Mouse (Mus musculus) retina, adult 2 months (tissue): ENCODE results near the gene Bahcc1.

ENCODE experiments used
- DNase-seq: peaks from one replicate; pipeline ENCODE4 v3.0.0-alpha.2; 2012; ENCODE audit warnings: low read depth, low spot score

The Bahcc1 gene

DNA sequence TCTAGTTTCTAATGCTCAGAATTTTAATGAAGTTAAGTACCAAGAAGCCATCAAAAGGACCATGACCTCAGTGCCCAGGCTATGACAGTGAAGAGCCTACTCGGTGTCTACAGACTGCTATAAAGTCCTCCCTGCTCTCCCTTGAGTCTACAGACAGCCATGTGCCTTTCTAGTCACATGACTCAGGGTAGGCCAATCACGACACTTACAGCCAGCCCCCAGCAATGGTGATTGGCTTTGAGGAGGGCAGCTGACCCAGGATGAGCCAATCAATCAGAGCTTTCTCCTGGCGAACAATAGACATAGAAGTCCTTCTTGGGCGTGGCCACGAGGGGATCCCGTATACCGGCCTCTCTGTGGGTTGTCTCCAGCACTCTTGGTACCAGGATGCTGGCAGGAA lies 65.0 kb downstream of the Bahcc1 start:
- DNase-seq: no peak

DNA sequence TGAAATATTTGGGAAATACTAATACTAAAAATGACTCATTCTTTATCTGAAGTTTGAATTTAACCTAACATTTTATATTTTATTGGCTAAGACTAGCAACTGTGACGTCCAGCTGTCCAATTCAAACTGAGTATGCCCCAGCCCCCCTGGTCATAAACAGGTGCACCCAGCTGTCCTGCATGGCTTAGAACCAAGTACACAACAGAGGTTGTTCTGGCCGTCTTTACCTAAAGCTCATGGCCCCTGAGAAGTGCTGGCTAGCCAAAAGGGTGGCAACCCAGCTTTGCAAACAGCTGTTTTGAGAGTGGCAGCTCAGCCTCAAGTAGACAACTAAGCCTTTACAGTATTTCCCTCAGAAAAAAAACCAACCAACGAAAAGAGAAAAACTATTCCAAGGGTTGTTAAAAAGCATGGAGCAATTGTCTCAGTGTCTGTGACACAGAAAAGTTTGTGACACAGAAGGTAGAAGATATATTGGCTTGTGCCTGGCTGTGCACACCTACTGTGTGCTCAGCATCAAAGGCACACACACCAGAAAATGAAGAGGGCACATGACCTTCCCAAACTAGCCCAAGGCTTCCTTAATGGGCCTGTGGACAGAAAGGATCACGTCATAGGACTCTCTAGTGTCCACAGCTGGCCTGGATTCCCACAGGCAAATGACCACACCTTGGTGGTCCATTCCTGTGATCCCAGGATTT lies 65.8 kb downstream of the Bahcc1 start:
- no peak for DNase-seq

DNA sequence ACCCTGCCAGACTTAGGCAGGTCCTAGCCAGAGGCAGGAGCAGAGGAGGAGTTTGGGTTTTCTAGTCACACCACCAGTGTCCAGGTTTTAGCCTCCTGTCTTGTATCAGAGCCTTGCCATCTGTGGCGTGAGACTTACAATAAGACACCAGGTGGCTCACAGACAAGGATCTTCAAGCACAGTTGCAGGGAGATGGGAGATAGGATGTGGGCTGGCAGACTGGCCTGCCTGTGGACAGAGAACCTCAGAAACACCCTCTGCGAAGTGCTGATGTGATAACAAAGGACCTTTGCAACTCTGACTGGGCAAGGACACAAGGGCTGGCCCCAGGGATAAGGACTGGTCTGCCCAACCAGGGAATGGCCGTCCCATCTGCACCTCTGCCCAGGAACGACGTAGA lies 66.7 kb downstream of the Bahcc1 start:
- no peak for DNase-seq

DNA sequence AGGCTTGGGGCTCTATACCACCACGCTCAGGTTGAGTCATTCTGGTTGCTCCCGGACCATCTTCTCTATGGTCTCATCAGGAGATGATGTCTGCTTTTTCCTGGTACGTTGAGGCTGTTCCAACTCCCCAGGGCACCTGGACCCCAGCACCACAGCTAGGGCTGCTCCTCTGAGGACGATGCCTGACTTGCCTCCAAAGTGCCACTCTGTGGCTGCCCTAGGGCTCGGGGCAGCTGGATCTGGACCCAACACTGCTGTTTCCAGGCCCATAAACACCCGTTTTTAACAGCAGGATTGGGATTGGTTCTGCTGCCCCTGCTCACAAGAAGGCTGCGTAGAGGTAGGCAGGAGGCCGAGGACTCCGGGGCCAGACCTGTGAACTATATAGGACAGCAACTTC lies 70.4 kb downstream of the Bahcc1 start:
- DNase-seq: no peak

DNA sequence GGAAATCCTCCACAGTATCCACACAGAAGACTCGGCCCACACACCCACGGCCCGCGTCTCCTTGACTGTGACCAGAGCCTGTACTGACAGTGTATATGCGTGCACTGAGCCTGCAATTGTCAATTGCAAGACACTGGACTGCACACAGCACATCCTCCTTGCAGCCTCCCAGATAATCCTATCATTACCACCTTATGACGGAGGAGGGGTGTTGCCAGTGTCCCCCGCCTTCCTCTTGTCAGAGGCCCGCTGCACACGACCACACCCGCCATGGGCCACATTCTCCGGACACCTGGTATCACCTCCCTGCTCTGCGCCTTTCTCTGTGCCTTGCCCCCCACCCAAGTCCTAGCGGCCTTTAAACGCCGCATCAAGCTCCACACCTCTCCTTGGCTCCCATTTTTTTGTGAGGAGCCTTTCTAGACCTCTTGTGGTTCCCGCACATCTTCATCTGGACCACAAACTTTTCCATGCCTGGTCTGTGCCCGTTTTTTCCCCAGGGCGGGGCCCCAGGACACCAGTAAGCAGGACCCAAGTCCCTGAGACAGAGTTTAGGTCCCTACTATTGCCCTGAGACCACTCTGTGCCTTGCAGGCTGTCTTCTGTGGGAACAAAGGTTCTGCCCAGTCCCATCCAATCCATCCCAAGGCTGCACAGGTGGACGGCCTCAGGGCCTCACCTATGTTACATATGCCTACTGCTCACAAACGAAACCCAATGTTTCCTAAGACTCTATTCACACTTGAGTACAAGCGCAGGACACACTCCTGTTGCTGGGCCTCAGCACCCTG lies 71.0 kb downstream of the Bahcc1 start:
- no peak for DNase-seq

DNA sequence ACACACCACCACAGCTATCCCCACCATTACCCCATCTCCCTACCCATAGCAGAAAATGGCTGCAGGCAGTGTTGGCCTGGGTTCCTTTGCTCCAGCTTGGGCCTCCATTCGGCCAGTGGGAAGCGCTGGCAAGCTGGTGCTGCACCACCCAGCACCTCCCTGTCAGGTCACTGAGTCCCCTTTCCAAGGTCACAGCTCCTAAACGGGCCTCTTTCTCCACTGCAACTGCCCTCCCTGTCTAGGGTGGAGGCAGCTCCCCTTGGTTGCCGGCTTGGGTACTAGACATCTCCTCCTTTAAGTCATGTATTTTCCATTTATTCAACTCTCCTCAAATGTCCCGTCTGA lies 71.6 kb downstream of the Bahcc1 start:
- no peak for DNase-seq

DNA sequence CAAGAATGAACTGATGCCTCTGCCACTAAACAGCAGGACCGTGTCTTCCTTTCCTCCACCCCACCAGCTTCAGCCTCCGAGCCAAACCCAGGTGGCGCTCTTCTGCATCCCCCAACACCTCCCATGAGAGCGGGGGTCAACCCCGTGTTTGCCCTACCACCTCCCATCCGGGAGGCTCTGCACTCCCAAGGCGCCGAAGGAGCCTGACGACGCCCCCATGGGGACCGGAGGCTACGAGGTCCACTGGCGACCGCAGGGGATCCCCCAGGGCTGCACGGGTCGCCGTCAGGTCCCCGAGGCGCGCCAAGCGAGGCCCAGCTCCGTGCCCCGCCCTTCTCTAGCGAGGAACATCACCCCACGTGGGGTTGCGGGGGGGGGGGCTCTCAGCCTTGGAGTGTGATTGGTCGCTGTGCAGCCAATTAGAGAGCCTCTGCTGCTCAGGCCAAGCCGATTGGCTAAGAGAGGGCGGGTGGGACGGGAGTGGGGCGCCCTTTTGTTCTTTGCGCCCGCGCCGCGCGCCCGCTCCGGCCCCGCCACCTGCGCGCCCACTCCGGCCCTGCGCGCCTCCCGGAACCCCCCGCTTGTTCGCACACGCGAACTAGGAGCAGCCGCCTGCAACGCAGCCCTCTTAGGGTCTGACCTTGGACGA lies 72.3 kb downstream of the Bahcc1 start:
- peak; percentile 93 for DNase-seq

DNA sequence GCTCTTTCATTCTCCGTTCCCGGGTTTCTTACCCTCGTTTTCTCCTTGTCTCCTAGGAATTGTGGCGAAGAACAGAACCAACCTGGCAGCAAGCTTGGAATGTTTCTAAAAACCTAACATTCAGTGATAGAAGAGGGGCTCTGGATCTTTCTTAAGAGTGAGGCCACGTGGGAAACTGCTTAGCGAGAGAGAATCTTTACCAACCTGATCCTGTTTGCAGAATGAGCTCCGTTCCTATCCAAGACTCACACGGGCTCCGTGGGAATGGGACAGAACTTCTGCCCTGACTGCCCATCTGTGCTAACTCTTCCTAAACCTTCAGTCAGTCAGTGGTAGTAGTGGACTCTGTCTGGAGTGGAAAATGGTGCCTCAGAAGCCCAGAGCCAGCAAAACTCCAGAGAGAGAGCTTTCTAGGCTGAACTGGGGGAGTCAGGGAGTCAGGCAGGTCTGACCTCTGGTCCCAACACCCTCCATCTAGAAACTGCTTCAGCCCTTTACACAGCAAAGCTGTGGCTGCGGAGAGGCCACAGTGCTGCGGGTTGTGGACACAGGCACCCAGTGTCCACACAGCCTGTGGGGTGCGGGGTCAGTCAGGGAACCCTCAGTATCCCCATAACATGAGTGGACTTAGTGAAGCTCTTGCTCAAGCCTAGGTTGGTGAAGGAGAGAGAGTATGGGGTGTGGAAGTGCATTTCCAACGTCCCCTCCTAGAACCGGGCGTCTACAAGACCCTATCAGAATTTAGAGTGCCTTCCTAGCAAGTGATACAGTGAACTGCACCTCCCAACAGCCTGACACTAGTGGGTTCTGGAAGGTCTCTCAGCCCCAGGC lies 73.0 kb downstream of the Bahcc1 start:
- no peak for DNase-seq

DNA sequence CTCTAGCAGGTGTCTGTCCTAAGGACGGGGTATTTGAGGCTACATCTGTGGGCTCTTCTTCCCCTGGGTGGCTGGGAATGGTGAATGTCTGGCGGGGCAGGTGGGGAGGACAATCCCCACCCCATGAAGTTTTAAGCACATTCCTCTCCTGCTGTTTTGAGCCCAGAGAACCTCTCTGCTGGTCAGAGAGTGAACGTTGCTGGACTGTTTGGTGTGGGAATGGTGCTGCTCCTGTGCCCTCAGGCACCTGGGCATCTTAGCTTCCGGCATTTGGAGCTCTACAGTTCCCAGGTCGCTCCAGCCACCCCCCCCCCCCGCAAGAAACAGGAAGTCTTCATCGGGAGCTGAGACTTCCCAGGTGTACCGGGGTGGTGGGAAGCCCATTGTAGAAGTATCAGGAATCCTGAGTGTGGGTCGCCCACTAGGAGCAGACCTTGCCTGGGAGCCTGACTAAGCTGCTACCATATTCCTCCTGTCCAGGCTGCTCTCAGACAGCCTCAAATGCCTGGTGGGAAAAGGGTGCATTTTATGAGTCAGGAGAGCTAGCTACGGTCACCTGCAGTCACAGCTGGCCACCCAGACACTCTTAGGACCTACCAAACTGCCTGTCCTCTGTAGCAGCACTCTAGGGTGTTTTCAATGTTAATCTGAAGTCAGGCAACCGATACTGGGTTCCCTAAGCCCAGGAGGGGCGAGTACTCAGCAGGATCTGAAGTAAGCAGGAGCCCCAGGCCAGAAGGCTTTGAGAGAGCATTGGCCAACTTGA lies 73.8 kb downstream of the Bahcc1 start:
- no peak for DNase-seq

DNA sequence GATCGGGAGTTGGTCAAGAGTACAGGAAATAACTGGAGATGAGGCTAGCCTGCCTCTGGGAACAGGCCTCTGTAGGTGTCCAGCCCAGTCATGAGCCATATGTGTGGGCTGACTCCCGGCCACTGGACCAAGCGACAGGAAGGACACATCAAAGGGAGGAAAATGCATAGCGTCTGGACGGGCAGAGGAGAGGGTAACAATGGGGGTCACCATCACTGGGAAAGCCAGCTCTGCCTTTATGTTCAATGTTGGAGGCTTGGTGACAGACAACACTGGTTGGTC lies 74.3 kb downstream of the Bahcc1 start:
- DNase-seq: no peak

DNA sequence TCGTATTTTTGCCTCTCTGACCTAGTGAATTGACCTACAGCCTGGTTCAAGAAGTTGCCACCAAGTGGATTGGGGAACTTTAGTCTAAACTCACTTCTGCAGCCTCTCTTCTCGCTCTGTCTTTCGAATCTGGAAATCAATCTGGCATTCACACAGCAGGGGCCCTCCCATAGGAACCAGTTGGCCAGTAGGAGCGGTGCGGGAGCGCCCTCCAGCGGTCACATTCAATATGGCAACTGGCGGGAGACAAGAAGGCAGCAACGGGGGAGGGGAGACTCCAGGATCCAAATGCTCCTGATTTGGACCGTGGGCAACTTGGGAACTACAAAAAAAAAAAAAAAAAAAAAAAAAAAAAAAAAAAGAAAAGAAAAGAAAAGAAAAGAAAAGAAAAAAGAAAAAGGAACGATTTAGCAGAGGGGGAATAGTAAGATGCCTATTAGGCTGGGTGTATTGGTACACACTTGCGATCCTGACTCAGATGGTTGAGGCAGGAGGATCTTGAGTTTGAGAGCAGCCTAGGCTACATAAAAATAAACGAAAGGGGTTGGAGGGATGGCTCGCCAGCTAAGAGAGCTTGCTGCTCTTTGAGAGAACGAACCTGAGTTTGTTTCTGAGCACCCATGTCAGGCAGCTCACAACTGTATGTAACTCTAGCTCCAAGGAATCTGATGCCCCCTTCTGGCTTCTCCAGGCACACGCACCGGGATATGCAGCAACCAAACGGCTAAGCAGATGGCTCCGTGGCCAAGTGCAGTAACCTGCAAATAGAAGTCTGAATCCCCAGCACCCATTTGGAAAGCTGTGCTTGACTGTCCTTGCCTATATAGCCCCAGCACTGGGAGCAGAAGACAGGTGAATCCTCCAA lies 75.1 kb downstream of the Bahcc1 start:
- DNase-seq: peak; percentile 72

DNA sequence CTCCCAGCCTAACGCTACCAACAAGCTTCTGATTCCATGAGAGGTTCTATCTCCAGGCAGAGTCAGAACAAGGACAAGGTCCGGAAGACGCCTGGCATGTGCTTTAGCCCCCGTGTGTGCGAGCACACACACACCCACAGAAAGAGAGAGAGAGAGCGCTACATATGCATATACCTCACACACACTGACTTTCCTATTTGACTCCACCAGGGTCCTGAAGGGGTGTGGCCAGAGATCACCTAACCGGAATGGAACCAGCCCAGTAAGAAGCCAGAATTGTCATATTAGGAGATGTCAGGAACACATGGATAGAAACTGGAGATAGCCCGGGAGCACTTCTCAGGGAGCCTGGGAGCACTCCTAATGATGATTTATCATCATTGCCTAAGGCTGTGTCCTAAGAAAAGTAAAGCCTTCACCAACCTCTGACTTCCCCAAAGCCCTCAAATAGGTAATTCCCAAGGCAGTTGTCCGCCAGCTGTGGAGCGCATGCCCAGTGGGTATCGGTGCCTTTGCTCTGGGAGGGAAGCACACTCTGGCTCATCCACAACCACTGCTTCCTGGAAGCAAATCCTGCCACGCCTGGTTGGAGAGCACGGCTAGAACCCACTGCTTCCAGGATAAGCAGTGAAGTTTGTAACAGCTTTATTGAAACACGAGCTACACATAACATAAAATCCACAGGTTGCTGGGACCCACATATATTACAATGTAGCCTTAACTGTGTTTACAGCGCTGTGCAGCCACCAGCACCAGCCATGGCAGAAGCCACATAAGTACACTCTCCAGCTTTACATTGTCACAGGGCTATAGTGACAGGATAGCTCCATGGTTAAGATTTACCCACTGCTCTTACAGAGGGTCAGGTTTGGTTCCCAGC lies 75.9 kb downstream of the Bahcc1 start:
- DNase-seq: no peak

DNA sequence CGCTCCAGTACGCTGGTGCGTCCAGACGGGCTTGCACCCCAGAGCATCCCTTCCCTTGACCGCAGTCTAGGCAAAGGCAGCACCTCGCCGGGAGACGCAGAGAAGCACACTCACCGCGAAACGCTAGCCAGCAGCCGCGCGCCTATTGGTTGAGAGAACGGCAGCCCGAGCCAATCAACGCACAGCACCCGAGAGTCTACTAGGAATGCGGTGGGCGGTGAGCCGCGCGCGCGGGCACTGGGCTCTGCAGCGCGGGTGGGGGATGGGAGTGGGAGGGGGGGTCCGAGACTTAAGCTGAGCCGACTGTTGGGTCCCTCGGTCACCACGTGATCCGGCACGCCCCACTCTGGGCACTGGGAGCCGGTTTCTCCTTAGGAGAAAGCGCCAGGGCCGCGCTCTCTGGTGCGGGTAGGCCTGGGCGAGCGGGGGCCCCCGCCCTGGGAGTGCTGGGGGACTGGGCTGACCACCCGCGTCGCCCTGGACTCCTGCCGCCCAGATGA lies 78.1 kb downstream of the Bahcc1 start:
- DNase-seq: peak; percentile 76

DNA sequence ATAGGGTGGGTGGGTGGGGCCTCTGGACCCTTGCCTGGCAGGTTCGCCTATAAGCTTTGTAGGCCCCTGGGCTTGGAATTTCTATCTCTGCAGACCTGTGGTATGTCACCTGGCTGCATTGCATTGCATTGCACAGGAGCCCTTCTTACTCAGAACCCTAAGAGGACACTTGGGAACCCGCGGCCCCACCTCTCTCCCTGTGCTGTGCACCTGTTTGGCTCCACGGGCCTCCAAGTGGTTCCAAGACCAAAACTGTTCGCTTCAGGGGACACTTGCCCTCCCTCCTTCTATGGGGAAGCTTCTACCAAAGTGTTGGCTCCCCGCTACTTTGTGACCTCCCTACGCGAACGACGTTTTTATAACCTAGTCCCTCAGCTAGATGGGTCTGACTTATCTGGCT lies 78.8 kb downstream of the Bahcc1 start:
- DNase-seq: no peak

DNA sequence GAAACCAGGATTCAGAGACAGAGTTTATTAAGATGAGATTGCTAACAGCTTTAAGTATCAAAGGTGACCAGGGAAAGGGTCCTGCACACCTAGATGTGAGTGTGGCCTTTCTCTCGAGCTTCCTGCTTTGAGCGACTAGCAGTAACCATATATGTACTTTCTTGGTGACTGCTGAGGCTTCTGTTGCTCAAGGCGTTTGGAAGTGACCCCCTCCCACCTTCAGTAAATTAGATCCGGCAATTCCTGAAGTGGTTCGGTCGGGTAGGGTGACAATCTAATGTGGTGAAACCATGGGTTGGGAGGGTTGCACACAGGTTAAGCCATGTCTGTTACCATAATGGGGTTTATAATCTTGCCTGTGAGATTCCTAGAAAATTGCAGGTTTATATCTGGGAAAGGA lies 79.3 kb downstream of the Bahcc1 start:
- no peak for DNase-seq

DNA sequence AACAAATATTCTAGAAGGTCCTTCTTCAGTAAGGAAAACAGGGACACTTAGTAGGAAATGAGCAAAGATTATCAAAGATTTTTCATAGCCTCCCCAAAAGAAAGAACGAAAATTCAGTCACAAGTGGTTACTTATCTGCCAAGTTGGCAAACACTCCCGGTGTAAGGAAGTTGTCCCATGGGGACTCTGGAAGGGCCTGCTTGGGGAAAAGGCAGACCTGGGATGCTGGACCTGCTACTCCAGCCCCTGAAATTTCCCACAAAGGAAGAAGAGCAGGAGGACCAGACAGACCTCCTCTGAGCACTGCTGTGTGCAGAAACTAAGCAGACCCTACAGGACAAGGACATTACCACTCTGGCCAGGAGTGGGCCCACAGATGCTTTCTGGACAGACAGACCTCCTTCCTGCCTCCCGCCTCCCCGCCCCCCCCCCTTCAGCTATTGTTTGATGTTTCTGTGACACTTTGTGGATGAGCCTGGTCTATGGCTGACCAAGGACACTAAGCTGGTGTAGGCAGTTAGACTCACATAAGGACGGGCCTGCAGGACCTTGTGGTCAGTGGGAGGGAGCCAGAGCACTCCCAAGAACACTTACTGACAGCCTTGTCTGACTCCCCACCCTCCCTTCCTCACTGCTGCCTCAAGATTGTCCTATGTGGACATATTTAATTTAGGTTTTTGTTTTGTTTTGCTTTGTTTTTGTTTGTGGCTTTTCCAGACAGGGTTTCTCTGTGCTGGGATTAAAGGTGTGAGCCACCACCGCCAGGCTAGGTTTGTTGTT lies 81.3 kb downstream of the Bahcc1 start:
- DNase-seq: no peak

DNA sequence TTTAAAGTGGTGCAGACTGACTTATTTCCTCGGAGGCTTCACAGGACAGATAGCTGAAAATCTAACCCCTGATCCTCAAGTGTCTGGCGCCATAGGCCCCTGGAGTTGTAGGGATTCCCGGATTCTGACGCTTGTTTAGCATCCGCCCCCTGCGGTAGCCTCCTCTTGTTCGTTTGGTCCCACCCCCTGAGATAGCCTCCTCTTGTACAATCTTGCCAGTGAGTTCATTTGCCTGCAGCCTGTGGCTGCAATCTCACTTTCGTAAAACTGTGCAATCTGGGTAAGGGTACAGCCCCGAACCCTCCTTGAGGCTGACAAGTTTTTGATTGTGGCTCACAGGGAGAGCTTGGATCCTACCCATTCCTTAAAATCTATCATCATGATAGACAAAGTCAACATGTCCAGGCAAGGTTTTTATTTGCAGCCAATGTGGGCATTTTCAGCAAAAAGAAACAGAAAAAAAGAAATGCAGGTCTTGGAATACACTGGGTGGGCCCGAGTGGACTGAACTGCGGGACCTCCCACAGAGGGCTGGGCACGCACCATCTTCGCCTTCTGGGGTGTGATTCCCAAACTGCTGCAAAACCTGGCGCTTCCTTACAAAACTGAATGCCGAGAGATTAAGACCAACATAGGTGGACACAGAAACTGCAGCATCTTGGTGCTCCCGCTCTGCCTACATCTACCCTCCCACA lies 82.1 kb downstream of the Bahcc1 start:
- no peak for DNase-seq

DNA sequence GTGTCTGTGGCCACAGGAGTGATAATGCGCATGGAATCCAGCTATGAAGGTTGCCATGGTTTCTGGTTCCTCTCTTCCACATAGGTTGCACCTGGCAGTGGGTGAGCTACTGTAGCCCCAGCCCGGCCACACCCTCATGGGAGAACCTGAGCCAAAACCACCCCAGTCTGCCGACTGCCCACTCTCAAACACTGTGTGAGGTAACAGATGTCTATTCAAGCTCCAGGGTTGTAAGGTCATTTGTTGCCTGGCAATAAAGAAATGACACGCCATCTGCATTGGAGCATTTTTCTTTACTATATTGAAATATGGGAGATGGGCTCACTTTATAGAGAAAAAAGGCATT lies 82.6 kb downstream of the Bahcc1 start:
- DNase-seq: no peak
